Mouse (Mus musculus): ENCODE data around the gene Zfp1. TPM values are rescaled to one million over a fixed set of nuclear protein-coding genes. Genes with fewer than 3 reads are reported as not detected.

The Zfp1 gene
- polyA plus RNA-seq, 1 experiment from 2014 or later, result 29.6 TPM

DNA sequence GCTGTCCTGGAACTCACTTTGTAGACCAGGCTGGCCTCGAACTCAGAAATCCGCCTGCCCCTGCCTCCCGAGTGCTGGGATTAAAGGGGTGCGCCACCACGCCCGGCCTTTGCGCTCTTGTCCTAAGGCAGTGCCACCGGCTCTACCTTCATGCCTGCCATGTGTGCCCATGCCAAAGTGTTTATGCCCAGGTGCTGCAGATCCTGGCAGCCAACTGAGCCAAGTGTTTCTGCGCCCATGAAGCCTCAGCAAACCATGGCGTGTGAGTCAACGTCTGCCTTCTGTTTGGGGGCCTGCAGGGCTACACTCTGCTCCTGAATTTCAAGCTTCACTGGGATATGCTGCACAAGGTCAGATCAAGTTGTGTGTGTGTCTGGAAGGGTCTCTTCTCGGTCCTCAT, 61.4 kb downstream of the Zfp1 start:
- Histone ChIP-seq H3K9ac (no peak overlapping the region), H3K4me1 (peaks cover 11% of the 10 kb centered on the region), H3K9me3 (no peaks in the 10 kb centered on the region), H3K27me3 (no peaks in the 10 kb centered on the region), H3K36me3 (peaks cover 4% of the 10 kb centered on the region), H3K4me3 (no peak overlapping the region), H3K27ac (no peak overlapping the region), H3K4me2 (no peak overlapping the region)
- WGBS, result 91% methylated on average over 12 of the region's 12 CpGs
- no peak for ATAC-seq (ENCODE audit: insufficient number of reproducible peaks, insufficient read depth, low FRiP score, low TSS enrichment, low read depth)

- WGBS, result 79% methylated on average over 3 of the region's 3 CpGs
- H3K4me3 ChIP-seq, result no peak overlapping the region
- H3K27me3 ChIP-seq, result no peaks in the 10 kb centered on the region
- H3K4me1 ChIP-seq, result peaks cover 11% of the 10 kb centered on the region
- H3K9me3 ChIP-seq, result no peaks in the 10 kb centered on the region
- no peak overlapping the region for H3K9ac ChIP-seq
- no peak overlapping the region for H3K27ac ChIP-seq
- no peak for ATAC-seq (ENCODE audit: insufficient number of reproducible peaks, insufficient read depth, low FRiP score, low TSS enrichment, low read depth)
- H3K4me2 ChIP-seq, result no peak overlapping the region
- H3K36me3 ChIP-seq, result peaks cover 10% of the 10 kb centered on the region
These were observed 62.0 kb downstream of the Zfp1 start for GRCm38 (mm10) chr8:111705222-111705621.

DNA sequence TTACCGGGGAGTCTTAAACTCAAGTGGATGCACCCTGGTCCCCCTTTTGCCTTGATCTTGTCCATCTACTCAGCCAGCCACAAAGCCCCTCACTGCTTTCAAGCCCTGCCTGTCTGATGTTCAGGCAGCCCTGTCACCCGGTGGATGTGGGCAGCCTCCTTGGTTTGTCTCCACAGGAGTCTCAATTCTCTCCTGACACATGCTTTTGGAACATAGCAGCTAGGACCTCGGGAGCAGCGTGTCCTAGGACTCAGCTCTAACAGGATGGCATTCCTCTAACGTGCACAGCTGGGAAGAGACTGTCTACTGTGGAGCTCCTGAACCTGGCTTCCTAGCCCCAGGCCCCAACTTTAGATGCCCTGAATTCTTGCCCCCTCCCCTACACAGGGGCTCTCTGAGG, 62.5 kb downstream of the Zfp1 start:
- no peaks in the 10 kb centered on the region for H3K9me3 ChIP-seq
- H3K27ac ChIP-seq, result no peak overlapping the region
- no peak overlapping the region for H3K4me3 ChIP-seq
- H3K4me1 ChIP-seq, result peaks cover 11% of the 10 kb centered on the region
- no peak overlapping the region for H3K9ac ChIP-seq
- H3K27me3 ChIP-seq, result no peaks in the 10 kb centered on the region
- H3K36me3 ChIP-seq, result peaks cover 15% of the 10 kb centered on the region
- WGBS, result 64% methylated on average over 5 of the region's 5 CpGs
- ATAC-seq (ENCODE audit: insufficient number of reproducible peaks, insufficient read depth, low FRiP score, low TSS enrichment, low read depth), result no peak
- H3K4me2 ChIP-seq, result no peak overlapping the region

DNA sequence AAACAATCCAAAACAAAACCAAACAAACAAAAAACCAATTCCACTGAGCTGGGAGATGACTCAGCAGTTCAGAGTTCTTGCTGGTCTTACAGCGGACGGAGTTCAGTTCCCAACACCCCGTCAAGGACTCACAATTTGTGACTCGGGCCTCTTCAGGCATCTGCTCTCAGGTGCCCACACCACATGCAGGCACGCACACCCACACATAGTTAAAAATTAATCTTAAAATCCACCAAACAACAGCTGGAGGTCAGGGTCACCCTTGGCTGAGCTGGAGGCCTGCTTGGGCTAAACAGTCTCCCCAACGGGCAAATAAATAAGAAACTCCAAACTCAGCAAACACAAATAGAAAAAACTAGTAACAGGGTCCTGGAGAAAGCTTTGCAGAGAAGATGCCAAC, 65.1 kb downstream of the Zfp1 start:
- no peak overlapping the region for H3K27ac ChIP-seq
- no peak for ATAC-seq (ENCODE audit: insufficient number of reproducible peaks, insufficient read depth, low FRiP score, low TSS enrichment, low read depth)
- no peak overlapping the region for H3K4me2 ChIP-seq
- H3K4me3 ChIP-seq, result no peak overlapping the region
- WGBS, result 82% methylated on average over 6 of the region's 6 CpGs
- no peak overlapping the region for H3K9ac ChIP-seq
- H3K27me3 ChIP-seq, result no peaks in the 10 kb centered on the region
- peaks cover 39% of the 10 kb centered on the region for H3K36me3 ChIP-seq
- H3K4me1 ChIP-seq, result peaks cover 11% of the 10 kb centered on the region
- H3K9me3 ChIP-seq, result no peaks in the 10 kb centered on the region

GRCm38 (mm10) chr8:111709223-111709622, 66.0 kb downstream of the Zfp1 start:
- H3K4me3 ChIP-seq, result no peak overlapping the region
- H3K4me2 ChIP-seq, result no peak overlapping the region
- H3K27me3 ChIP-seq, result no peaks in the 10 kb centered on the region
- peaks cover 49% of the 10 kb centered on the region for H3K36me3 ChIP-seq
- 92% methylated on average over 1 of the region's 1 CpGs for whole genome bisulfite sequencing
- ATAC-seq (ENCODE audit: insufficient number of reproducible peaks, insufficient read depth, low FRiP score, low TSS enrichment, low read depth), result no peak
- H3K27ac ChIP-seq, result peak overlapping the region; percentile 22; the same call in 1 of the 2 replicates
- no peaks in the 10 kb centered on the region for H3K9me3 ChIP-seq
- no peak overlapping the region for H3K9ac ChIP-seq
- H3K4me1 ChIP-seq, result peaks cover 11% of the 10 kb centered on the region

DNA sequence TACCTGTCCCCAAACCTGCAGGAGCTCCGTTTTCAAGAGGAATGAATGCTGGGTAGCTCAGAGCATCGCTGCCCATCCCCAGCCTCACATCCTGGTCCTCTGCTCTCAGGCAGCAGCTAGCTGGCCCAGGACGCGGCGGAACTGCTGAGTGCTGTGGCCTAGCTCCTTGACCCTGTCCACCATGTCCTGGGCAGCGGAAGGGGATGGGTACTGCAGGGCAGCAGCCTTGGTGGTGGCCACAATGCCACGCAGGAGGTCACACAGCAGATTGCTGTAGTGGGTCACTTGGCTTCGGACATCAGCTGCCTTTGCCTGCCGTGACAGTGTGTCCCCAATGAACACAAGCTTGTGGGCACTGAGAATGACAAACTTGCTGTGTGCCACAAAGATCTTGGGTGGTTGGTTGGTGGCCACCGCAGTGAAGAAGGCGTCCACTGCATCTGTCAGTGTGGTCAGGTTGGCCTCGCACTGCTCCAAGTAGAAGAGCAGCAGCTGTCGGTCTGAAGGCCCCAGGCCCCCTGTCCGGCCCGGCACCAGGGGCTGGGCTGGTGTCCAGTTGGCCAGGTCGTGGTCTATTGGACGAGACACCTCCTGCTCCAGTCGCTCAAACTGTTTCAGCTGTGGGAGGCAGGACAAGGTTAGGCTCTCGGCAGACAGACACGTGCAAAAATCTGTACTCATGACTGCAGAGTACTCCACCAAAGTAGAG, 67.7 kb downstream of the Zfp1 start:
- peaks cover 63% of the 10 kb centered on the region for H3K36me3 ChIP-seq
- H3K27me3 ChIP-seq, result no peaks in the 10 kb centered on the region
- H3K9ac ChIP-seq, result no peak overlapping the region
- H3K4me2 ChIP-seq, result no peak overlapping the region
- H3K27ac ChIP-seq, result no peak overlapping the region
- H3K9me3 ChIP-seq, result no peaks in the 10 kb centered on the region
- 95% methylated on average over 20 of the region's 20 CpGs for WGBS
- no peak for ATAC-seq (ENCODE audit: insufficient number of reproducible peaks, insufficient read depth, low FRiP score, low TSS enrichment, low read depth)
- H3K4me1 ChIP-seq, result peaks cover 12% of the 10 kb centered on the region
- no peak overlapping the region for H3K4me3 ChIP-seq

- Histone ChIP-seq H3K9me3 (no peaks in the 10 kb centered on the region), H3K36me3 (peaks cover 71% of the 10 kb centered on the region), H3K4me2 (no peak overlapping the region), H3K4me1 (peaks cover 22% of the 10 kb centered on the region), H3K27ac (no peak overlapping the region), H3K9ac (no peak overlapping the region), H3K4me3 (no peak overlapping the region), H3K27me3 (no peaks in the 10 kb centered on the region)
- 77% methylated on average over 9 of the region's 9 CpGs for WGBS
- ATAC-seq (ENCODE audit: insufficient number of reproducible peaks, insufficient read depth, low FRiP score, low TSS enrichment, low read depth), result no peak
These were observed 68.9 kb downstream of the Zfp1 start for GRCm38 (mm10) chr8:111712135-111712534.

DNA sequence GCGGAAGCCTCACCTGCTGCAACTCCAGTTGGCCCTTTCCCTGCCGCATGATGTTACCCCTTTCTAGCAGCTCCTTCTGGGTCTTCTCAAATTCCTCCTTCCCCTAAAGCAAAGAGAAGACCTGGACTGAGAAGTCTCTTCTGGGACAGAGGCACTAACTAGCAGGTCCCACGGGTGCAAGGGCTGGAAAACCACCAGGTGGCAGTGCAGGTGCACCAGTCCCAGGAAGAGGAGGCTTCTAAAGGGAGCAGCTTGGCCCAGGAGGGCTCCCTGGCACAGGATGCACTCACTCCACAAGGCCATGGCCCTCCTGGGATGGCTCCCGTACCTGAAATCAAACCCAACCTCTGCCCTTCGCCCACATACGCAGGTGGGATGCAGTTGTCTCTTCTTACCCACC, 69.4 kb downstream of the Zfp1 start:
- no peak overlapping the region for H3K4me3 ChIP-seq
- no peaks in the 10 kb centered on the region for H3K9me3 ChIP-seq
- no peaks in the 10 kb centered on the region for H3K27me3 ChIP-seq
- peaks cover 71% of the 10 kb centered on the region for H3K36me3 ChIP-seq
- no peak overlapping the region for H3K27ac ChIP-seq
- ATAC-seq (ENCODE audit: insufficient number of reproducible peaks, insufficient read depth, low FRiP score, low TSS enrichment, low read depth), result no peak
- H3K9ac ChIP-seq, result no peak overlapping the region
- H3K4me2 ChIP-seq, result no peak overlapping the region
- H3K4me1 ChIP-seq, result peaks cover 27% of the 10 kb centered on the region
- WGBS, result 79% methylated on average over 6 of the region's 6 CpGs

DNA sequence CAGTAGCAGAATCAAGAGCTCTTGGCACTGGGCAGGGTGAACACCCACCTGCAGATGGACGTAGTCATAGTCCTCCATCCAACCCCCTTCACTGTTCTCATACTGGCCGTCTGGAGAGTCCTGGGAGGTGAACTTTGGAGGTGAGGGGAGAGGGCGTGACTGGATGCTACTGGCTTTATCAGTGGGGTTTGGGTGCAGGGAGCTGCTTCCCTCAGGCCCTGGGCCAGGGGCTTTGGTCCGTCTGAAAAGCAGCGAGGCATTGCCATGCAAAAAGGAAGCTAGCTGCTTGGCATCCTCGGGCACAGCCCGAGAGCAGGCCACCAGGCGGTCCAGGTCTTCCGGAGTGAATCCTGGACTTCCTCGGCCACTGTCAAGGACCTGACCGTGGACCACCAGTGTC, 70.1 kb downstream of the Zfp1 start:
- ATAC-seq (ENCODE audit: insufficient number of reproducible peaks, insufficient read depth, low FRiP score, low TSS enrichment, low read depth), result no peak
- Histone ChIP-seq H3K4me1 (peaks cover 34% of the 10 kb centered on the region), H3K36me3 (peaks cover 71% of the 10 kb centered on the region), H3K27ac (no peak overlapping the region), H3K9ac (no peak overlapping the region), H3K27me3 (no peaks in the 10 kb centered on the region), H3K4me2 (no peak overlapping the region), H3K4me3 (no peak overlapping the region), H3K9me3 (no peaks in the 10 kb centered on the region)
- 89% methylated on average over 11 of the region's 11 CpGs for WGBS

GRCm38 (mm10) chr8:111713817-111714216, 70.6 kb downstream of the Zfp1 start:
- Histone ChIP-seq H3K4me2 (no peak overlapping the region), H3K27me3 (no peaks in the 10 kb centered on the region), H3K27ac (no peak overlapping the region), H3K4me3 (no peak overlapping the region), H3K9ac (no peak overlapping the region), H3K36me3 (peaks cover 73% of the 10 kb centered on the region), H3K4me1 (peaks cover 31% of the 10 kb centered on the region), H3K9me3 (no peaks in the 10 kb centered on the region)
- no peak for ATAC-seq (ENCODE audit: insufficient number of reproducible peaks, insufficient read depth, low FRiP score, low TSS enrichment, low read depth)
- WGBS, result 93% methylated on average over 25 of the region's 25 CpGs

DNA sequence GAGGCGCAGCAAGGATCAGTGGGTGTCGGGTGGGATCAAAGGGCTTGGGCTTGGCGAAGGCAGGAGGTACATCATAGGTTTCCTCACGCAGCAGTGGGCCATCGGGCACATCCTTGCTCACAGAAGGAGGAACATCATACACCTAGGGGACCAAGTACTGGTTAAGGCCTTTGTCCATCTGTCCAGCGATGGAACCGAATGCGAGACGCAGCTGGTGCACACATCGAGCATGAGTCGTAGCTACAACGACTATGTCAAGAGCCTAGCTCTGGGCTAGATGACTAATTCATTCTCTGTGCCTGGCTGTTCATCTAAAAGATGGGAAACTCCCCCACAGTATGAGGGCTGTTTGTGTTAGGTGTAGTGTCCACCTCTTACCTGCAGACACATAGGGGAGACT, 71.1 kb downstream of the Zfp1 start:
- Histone ChIP-seq H3K36me3 (peaks cover 74% of the 10 kb centered on the region), H3K4me3 (no peak overlapping the region)
- ATAC-seq (ENCODE audit: insufficient number of reproducible peaks, insufficient read depth, low FRiP score, low TSS enrichment, low read depth), result no peak

GRCm38 (mm10) chr8:111715514-111715913, 72.3 kb downstream of the Zfp1 start:
- H3K36me3 ChIP-seq, result peaks cover 77% of the 10 kb centered on the region
- H3K4me2 ChIP-seq, result no peak overlapping the region
- H3K4me1 ChIP-seq, result peaks cover 26% of the 10 kb centered on the region
- H3K4me3 ChIP-seq, result no peak overlapping the region
- H3K9me3 ChIP-seq, result no peaks in the 10 kb centered on the region
- WGBS, result 84% methylated on average over 13 of the region's 13 CpGs
- H3K27ac ChIP-seq, result no peak overlapping the region
- no peak overlapping the region for H3K9ac ChIP-seq
- no peaks in the 10 kb centered on the region for H3K27me3 ChIP-seq
- no peak for ATAC-seq (ENCODE audit: insufficient number of reproducible peaks, insufficient read depth, low FRiP score, low TSS enrichment, low read depth)

More for the DNA sequence above, 71.1 kb downstream of the Zfp1 start:
- H3K9ac ChIP-seq, result no peak overlapping the region
- peaks cover 27% of the 10 kb centered on the region for H3K4me1 ChIP-seq
- H3K27ac ChIP-seq, result no peak overlapping the region
- H3K27me3 ChIP-seq, result no peaks in the 10 kb centered on the region
- WGBS, result 95% methylated on average over 12 of the region's 12 CpGs
- no peaks in the 10 kb centered on the region for H3K9me3 ChIP-seq
- H3K4me2 ChIP-seq, result no peak overlapping the region
